Mouse (Mus musculus) granulocyte monocyte progenitor cell, adult 5-6 weeks (primary cell): ENCODE results near the gene Nup153. TPM values are rescaled to one million over a fixed set of nuclear protein-coding genes. Genes with fewer than 3 reads are reported as not detected.
A peak's percentile ranks its signal among the peaks of the same experiment; 100 is the strongest.

Source experiments
- ATAC-seq: replicated peaks from 2 replicates; pipeline ENCODE4 v1.8.0; 2016; ENCODE audit warnings: mild to moderate bottlenecking, moderate TSS enrichment, inconsistent platforms; ENCODE audit not compliant: poor library complexity, severe bottlenecking
- total RNA-seq, 2 experiments: library from RNA; stranded (forward) in 1 of 2; stranded (reverse) in 1 of 2; fragments of 200-712, 200-1000 nt in 1 of 2; fragments of >200 nt in 1 of 2; fragmentation: Nextera tagmentation in 1 of 2; gene quantifications; 2 replicates each; pipeline ENCODE4 v1.2.3; 2014 to 2017

Gene Nup153
- total RNA-seq (2014; fragmentation: Nextera tagmentation) (81.0 and 103 TPM in 2 replicates), total RNA-seq (2017) (94.7 and 102 TPM in 2 replicates)

- ATAC-seq: peak; percentile 88
Observed at GRCm38 (mm10) chr13:46727837-46728268, at the start of gene Nup153. TSS of gene Nup153 (minus strand) at chr13:46727940.

GRCm38 (mm10) chr13:46777461-46777860 is 49.7 kb upstream of the Nup153 start:
- no peak for ATAC-seq

- ATAC-seq: no peak
Observed at GRCm38 (mm10) chr13:46776636-46777305, 49.0 kb upstream of the Nup153 start.

GRCm38 (mm10) chr13:46774998-46775397 is 47.3 kb upstream of the Nup153 start:
- peak; percentile 55 for ATAC-seq

GRCm38 (mm10) chr13:46772581-46772980 is 44.8 kb upstream of the Nup153 start:
- no peak for ATAC-seq

GRCm38 (mm10) chr13:46765361-46765760 is 37.6 kb upstream of the Nup153 start:
- ATAC-seq: peak; percentile 52; the same call in 1 of the 2 replicates

GRCm38 (mm10) chr13:46763210-46763609 is 35.5 kb upstream of the Nup153 start:
- ATAC-seq: no peak

GRCm38 (mm10) chr13:46760921-46761320 is 33.2 kb upstream of the Nup153 start:
- ATAC-seq: no peak

GRCm38 (mm10) chr13:46759281-46759809 is 31.6 kb upstream of the Nup153 start:
- ATAC-seq: no peak; the same call in 1 of the 2 replicates

GRCm38 (mm10) chr13:46758627-46759026 is 30.9 kb upstream of the Nup153 start:
- ATAC-seq: no peak

GRCm38 (mm10) chr13:46757946-46758345 is 30.2 kb upstream of the Nup153 start:
- no peak for ATAC-seq

GRCm38 (mm10) chr13:46753294-46753693 is 25.6 kb upstream of the Nup153 start:
- no peak for ATAC-seq

- no peak for ATAC-seq
Observed at GRCm38 (mm10) chr13:46752566-46753229, 25.0 kb upstream of the Nup153 start.

GRCm38 (mm10) chr13:46748138-46748873 is 20.6 kb upstream of the Nup153 start:
- ATAC-seq: no peak

GRCm38 (mm10) chr13:46743821-46744220 is 16.1 kb upstream of the Nup153 start:
- no peak for ATAC-seq

GRCm38 (mm10) chr13:46742367-46742766 is 14.6 kb upstream of the Nup153 start:
- ATAC-seq: no peak

- no peak for ATAC-seq
Observed at GRCm38 (mm10) chr13:46739426-46739825, 11.7 kb upstream of the Nup153 start.

GRCm38 (mm10) chr13:46737482-46737881 is 9.7 kb upstream of the Nup153 start:
- ATAC-seq: no peak

GRCm38 (mm10) chr13:46736479-46736865 is 8.7 kb upstream of the Nup153 start:
- ATAC-seq: peak; percentile 55

- peak; percentile 66 for ATAC-seq
Observed at GRCm38 (mm10) chr13:46735808-46736478, 8.2 kb upstream of the Nup153 start.
